Mouse (Mus musculus) bone marrow macrophage, adult 2 months (primary cell): Measurements from ENCODE around the gene Acot1.

ENCODE experiments used
- CTCF ChIP-seq: IDR thresholded peaks from 2 replicates; pipeline ENCODE4 v1.5.1; 2012; ENCODE audit warnings: low read depth, mild to moderate bottlenecking, low read length, moderate library complexity
- POLR2A ChIP-seq: IDR thresholded peaks from 2 replicates; pipeline ENCODE4 v1.6.1; 2012; ENCODE audit warnings: mild to moderate bottlenecking, low read depth, low read length, borderline replicate concordance

DNA sequence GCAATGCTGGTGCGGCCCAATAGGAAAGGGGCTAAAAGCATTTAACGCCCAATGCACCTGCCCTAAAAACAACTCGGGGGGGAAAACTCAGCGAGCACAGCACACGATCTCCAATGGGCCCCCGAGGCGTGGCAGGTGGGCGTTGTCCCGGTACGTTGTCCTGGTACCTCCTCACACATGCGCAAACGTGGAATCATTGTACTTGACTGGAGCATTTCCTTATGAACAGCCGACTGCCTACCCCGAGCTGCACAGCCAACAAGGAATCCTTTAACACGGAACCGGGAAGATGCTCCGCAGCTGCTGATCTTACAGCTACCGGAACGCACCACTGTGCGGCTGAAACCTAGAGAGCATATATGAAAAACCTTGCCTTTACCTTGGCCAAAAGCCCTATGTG, 53.0 kb downstream of the Acot1 start:
- TF ChIP-seq POLR2A (no peak), CTCF (no peak)
